Mouse (Mus musculus): ENCODE results near the gene Atxn7l1.

The Atxn7l1 gene

GRCm38 (mm10) chr12:33314924-33315643 lies 167.6 kb downstream of the Atxn7l1 start:
- intact Hi-C loops (cut with DNase I), result no loop called here

- intact Hi-C loops (cut with DNase I), result no loop called here
These were observed 168.3 kb downstream of the Atxn7l1 start for GRCm38 (mm10) chr12:33315804-33316203.

GRCm38 (mm10) chr12:33317792-33318530 lies 170.5 kb downstream of the Atxn7l1 start:
- intact Hi-C loops (cut with DNase I), result no loop called here

GRCm38 (mm10) chr12:33322547-33322946 lies 175.1 kb downstream of the Atxn7l1 start:
- intact Hi-C loops (cut with DNase I), result no loop called here

- intact Hi-C loops (cut with DNase I), result no loop called here
These were observed 176.3 kb downstream of the Atxn7l1 start for GRCm38 (mm10) chr12:33323821-33324220.

- intact Hi-C loops (cut with DNase I), result no loop called here
These were observed 177.9 kb downstream of the Atxn7l1 start for GRCm38 (mm10) chr12:33325424-33325823.

- intact Hi-C loops (cut with DNase I), result no loop called here
These were observed 184.6 kb downstream of the Atxn7l1 start for GRCm38 (mm10) chr12:33332046-33332445.

GRCm38 (mm10) chr12:33332796-33333195 lies 185.3 kb downstream of the Atxn7l1 start:
- intact Hi-C loops (cut with DNase I), result no loop called here

- intact Hi-C loops (cut with DNase I), result loop anchor here (1.0 kb wide), 1 partner anchor 52 kb away; no protein-coding TSS in a partner anchor
These were observed 186.4 kb downstream of the Atxn7l1 start for GRCm38 (mm10) chr12:33333914-33334313.

GRCm38 (mm10) chr12:33334511-33334910 lies 187.0 kb downstream of the Atxn7l1 start:
- intact Hi-C loops (cut with DNase I), result loop anchor here (1.0 kb wide), 1 partner anchor 52 kb away; no protein-coding TSS in a partner anchor

GRCm38 (mm10) chr12:33334951-33335350 lies 187.5 kb downstream of the Atxn7l1 start:
- intact Hi-C loops (cut with DNase I), result loop anchor here (1.0 kb wide), 1 partner anchor 53 kb away; no protein-coding TSS in a partner anchor

GRCm38 (mm10) chr12:33335410-33335809 lies 187.9 kb downstream of the Atxn7l1 start:
- intact Hi-C loops (cut with DNase I), result no loop called here

- intact Hi-C loops (cut with DNase I), result no loop called here
These were observed 189.2 kb downstream of the Atxn7l1 start for GRCm38 (mm10) chr12:33336561-33337125.

- intact Hi-C loops (cut with DNase I), result no loop called here
These were observed 189.8 kb downstream of the Atxn7l1 start for GRCm38 (mm10) chr12:33337289-33337688.

GRCm38 (mm10) chr12:33338170-33338569 lies 190.7 kb downstream of the Atxn7l1 start:
- intact Hi-C loops (cut with DNase I), result no loop called here

GRCm38 (mm10) chr12:33339822-33340221 lies 192.3 kb downstream of the Atxn7l1 start:
- intact Hi-C loops (cut with DNase I), result no loop called here

- intact Hi-C loops (cut with DNase I), result no loop called here
These were observed 193.2 kb downstream of the Atxn7l1 start for GRCm38 (mm10) chr12:33340698-33341097.

GRCm38 (mm10) chr12:33341351-33341892 lies 193.9 kb downstream of the Atxn7l1 start:
- intact Hi-C loops (cut with DNase I), result no loop called here

- intact Hi-C loops (cut with DNase I), result no loop called here
These were observed 197.7 kb downstream of the Atxn7l1 start for GRCm38 (mm10) chr12:33344970-33345772.

GRCm38 (mm10) chr12:33345773-33346435 lies 198.4 kb downstream of the Atxn7l1 start:
- intact Hi-C loops (cut with DNase I), result no loop called here
